Mouse (Mus musculus) thymus, adult 2 months (tissue): Measurements from ENCODE around the gene Smc1b.

Experiments
- CTCF ChIP-seq: fragments of 200-500 bp; IDR thresholded peaks from 2 replicates; pipeline ENCODE4 v1.5.1; 2012; ENCODE audit warnings: mild to moderate bottlenecking, control low read depth, low read length, moderate library complexity, borderline replicate concordance; ENCODE audit not compliant: control insufficient read depth, poor library complexity, insufficient read depth; ENCODE audit errors: extremely low read depth
- POLR2A ChIP-seq: fragments of 200-500 bp; IDR thresholded peaks from 2 replicates; pipeline ENCODE4 v1.6.1; 2012; ENCODE audit warnings: mild to moderate bottlenecking, low read length, control low read depth, moderate library complexity; ENCODE audit not compliant: control insufficient read depth, poor library complexity, insufficient read depth; ENCODE audit errors: extremely low read depth

- TF ChIP-seq CTCF (no peak), POLR2A (no peak)
Observed at GRCm38 (mm10) chr15:85037343-85037690, 94.4 kb downstream of the Smc1b start.
